Mouse (Mus musculus): ENCODE data around the gene Slc44a1. TPM values are rescaled to one million over a fixed set of nuclear protein-coding genes. Genes with fewer than 3 reads are reported as not detected.

Slc44a1 gene
- polyA plus RNA-seq, 1 experiment from 2014 or later: 4.8 TPM

- Histone ChIP-seq H3K36me3 (ENCODE audit: control insufficient read depth, insufficient read depth, low read length) (no peaks in the 10 kb centered on the region), H3K4me1 (ENCODE audit: control insufficient read depth, insufficient read depth, low read depth, low read length) (no peaks in the 10 kb centered on the region), H3K27me3 (replicated peaks; ENCODE audit: control insufficient read depth, insufficient read depth, low read length) (no peaks in the 10 kb centered on the region), H3K4me2 (ENCODE audit: low read length) (no peak overlapping the region), H3K4me3 (ENCODE audit: low read length) (no peak overlapping the region), H3K9me3 (ENCODE audit: control insufficient read depth, low read length) (no peaks in the 10 kb centered on the region), H3K9ac (ENCODE audit: low read depth, low read length) (no peak overlapping the region), H3K27ac (ENCODE audit: low read depth, low read length) (no peak overlapping the region)
- 91% methylated on average over 2 of the region's 2 CpGs for WGBS
- no peak for ATAC-seq
Observed at GRCm38 (mm10) chr4:53575558-53575957, 135.3 kb downstream of the Slc44a1 start.

- H3K9me3 ChIP-seq (ENCODE audit: control insufficient read depth, low read length): no peaks in the 10 kb centered on the region
- ATAC-seq: no peak
Observed at GRCm38 (mm10) chr4:53587676-53588075, 147.5 kb downstream of the Slc44a1 start.

GRCm38 (mm10) chr4:53588936-53589335 lies 148.7 kb downstream of the Slc44a1 start:
- H3K9ac ChIP-seq (ENCODE audit: low read depth, low read length): no peak overlapping the region
- H3K9me3 ChIP-seq (ENCODE audit: control insufficient read depth, low read length): no peaks in the 10 kb centered on the region
- no peak overlapping the region for H3K4me3 ChIP-seq (ENCODE audit: low read length)
- ATAC-seq: no peak
- no peaks in the 10 kb centered on the region for H3K27me3 ChIP-seq (replicated peaks; ENCODE audit: control insufficient read depth, insufficient read depth, low read length)
- H3K4me1 ChIP-seq (ENCODE audit: control insufficient read depth, insufficient read depth, low read depth, low read length): no peaks in the 10 kb centered on the region
- WGBS: 77% methylated on average over 1 of the region's 1 CpGs
- no peaks in the 10 kb centered on the region for H3K36me3 ChIP-seq (ENCODE audit: control insufficient read depth, insufficient read depth, low read length)
- no peak overlapping the region for H3K4me2 ChIP-seq (ENCODE audit: low read length)
- H3K27ac ChIP-seq (ENCODE audit: low read depth, low read length): no peak overlapping the region

More at GRCm38 (mm10) chr4:53587676-53588075, 147.5 kb downstream of the Slc44a1 start:
- H3K9ac ChIP-seq (ENCODE audit: low read depth, low read length): no peak overlapping the region
- H3K27ac ChIP-seq (ENCODE audit: low read depth, low read length): no peak overlapping the region
- no peak overlapping the region for H3K4me2 ChIP-seq (ENCODE audit: low read length)
- H3K36me3 ChIP-seq (ENCODE audit: control insufficient read depth, insufficient read depth, low read length): no peaks in the 10 kb centered on the region
- H3K4me3 ChIP-seq (ENCODE audit: low read length): no peak overlapping the region
- H3K4me1 ChIP-seq (ENCODE audit: control insufficient read depth, insufficient read depth, low read depth, low read length): no peaks in the 10 kb centered on the region
- no peaks in the 10 kb centered on the region for H3K27me3 ChIP-seq (replicated peaks; ENCODE audit: control insufficient read depth, insufficient read depth, low read length)

- H3K27ac ChIP-seq (ENCODE audit: low read depth, low read length): no peak overlapping the region
- 86% methylated on average over 4 of the region's 4 CpGs for WGBS
- no peak overlapping the region for H3K9ac ChIP-seq (ENCODE audit: low read depth, low read length)
- H3K27me3 ChIP-seq (replicated peaks; ENCODE audit: control insufficient read depth, insufficient read depth, low read length): no peaks in the 10 kb centered on the region
- no peaks in the 10 kb centered on the region for H3K36me3 ChIP-seq (ENCODE audit: control insufficient read depth, insufficient read depth, low read length)
- H3K4me1 ChIP-seq (ENCODE audit: control insufficient read depth, insufficient read depth, low read depth, low read length): no peaks in the 10 kb centered on the region
- no peak overlapping the region for H3K4me3 ChIP-seq (ENCODE audit: low read length)
- no peak for ATAC-seq
- no peak overlapping the region for H3K4me2 ChIP-seq (ENCODE audit: low read length)
- no peaks in the 10 kb centered on the region for H3K9me3 ChIP-seq (ENCODE audit: control insufficient read depth, low read length)
Observed at GRCm38 (mm10) chr4:53589466-53589865, 149.3 kb downstream of the Slc44a1 start.

GRCm38 (mm10) chr4:53590163-53590562 lies 149.9 kb downstream of the Slc44a1 start:
- Histone ChIP-seq H3K9me3 (ENCODE audit: control insufficient read depth, low read length) (no peaks in the 10 kb centered on the region), H3K4me1 (ENCODE audit: control insufficient read depth, insufficient read depth, low read depth, low read length) (no peaks in the 10 kb centered on the region), H3K9ac (ENCODE audit: low read depth, low read length) (no peak overlapping the region), H3K27ac (ENCODE audit: low read depth, low read length) (no peak overlapping the region), H3K4me3 (ENCODE audit: low read length) (no peak overlapping the region), H3K36me3 (ENCODE audit: control insufficient read depth, insufficient read depth, low read length) (no peaks in the 10 kb centered on the region), H3K4me2 (ENCODE audit: low read length) (no peak overlapping the region), H3K27me3 (replicated peaks; ENCODE audit: control insufficient read depth, insufficient read depth, low read length) (no peaks in the 10 kb centered on the region)
- no peak for ATAC-seq
- 75% methylated on average over 4 of the region's 4 CpGs for WGBS

GRCm38 (mm10) chr4:53590691-53591447 lies 150.7 kb downstream of the Slc44a1 start:
- no peak overlapping the region for H3K4me3 ChIP-seq (ENCODE audit: low read length)
- no peak overlapping the region for H3K9ac ChIP-seq (ENCODE audit: low read depth, low read length)
- no peaks in the 10 kb centered on the region for H3K9me3 ChIP-seq (ENCODE audit: control insufficient read depth, low read length)
- H3K36me3 ChIP-seq (ENCODE audit: control insufficient read depth, insufficient read depth, low read length): no peaks in the 10 kb centered on the region
- 91% methylated on average over 7 of the region's 7 CpGs for WGBS
- no peaks in the 10 kb centered on the region for H3K27me3 ChIP-seq (replicated peaks; ENCODE audit: control insufficient read depth, insufficient read depth, low read length)
- no peaks in the 10 kb centered on the region for H3K4me1 ChIP-seq (ENCODE audit: control insufficient read depth, insufficient read depth, low read depth, low read length)
- no peak overlapping the region for H3K27ac ChIP-seq (ENCODE audit: low read depth, low read length)
- ATAC-seq: no peak
- H3K4me2 ChIP-seq (ENCODE audit: low read length): no peak overlapping the region

GRCm38 (mm10) chr4:53591536-53591935 lies 151.3 kb downstream of the Slc44a1 start:
- H3K4me1 ChIP-seq (ENCODE audit: control insufficient read depth, insufficient read depth, low read depth, low read length): no peaks in the 10 kb centered on the region
- WGBS: 70% methylated on average over 11 of the region's 11 CpGs
- no peak overlapping the region for H3K4me2 ChIP-seq (ENCODE audit: low read length)
- H3K4me3 ChIP-seq (ENCODE audit: low read length): no peak overlapping the region
- H3K27me3 ChIP-seq (replicated peaks; ENCODE audit: control insufficient read depth, insufficient read depth, low read length): no peaks in the 10 kb centered on the region
- H3K36me3 ChIP-seq (ENCODE audit: control insufficient read depth, insufficient read depth, low read length): no peaks in the 10 kb centered on the region
- no peak overlapping the region for H3K9ac ChIP-seq (ENCODE audit: low read depth, low read length)
- no peak overlapping the region for H3K27ac ChIP-seq (ENCODE audit: low read depth, low read length)
- H3K9me3 ChIP-seq (ENCODE audit: control insufficient read depth, low read length): no peaks in the 10 kb centered on the region
- no peak for ATAC-seq

- Histone ChIP-seq H3K36me3 (ENCODE audit: control insufficient read depth, insufficient read depth, low read length) (no peaks in the 10 kb centered on the region), H3K4me2 (ENCODE audit: low read length) (no peak overlapping the region), H3K9ac (ENCODE audit: low read depth, low read length) (no peak overlapping the region), H3K4me3 (ENCODE audit: low read length) (no peak overlapping the region), H3K4me1 (ENCODE audit: control insufficient read depth, insufficient read depth, low read depth, low read length) (no peaks in the 10 kb centered on the region), H3K27me3 (replicated peaks; ENCODE audit: control insufficient read depth, insufficient read depth, low read length) (no peaks in the 10 kb centered on the region), H3K27ac (ENCODE audit: low read depth, low read length) (no peak overlapping the region), H3K9me3 (ENCODE audit: control insufficient read depth, low read length) (no peaks in the 10 kb centered on the region)
- no peak for ATAC-seq
- 53% methylated on average over 8 of the region's 8 CpGs for WGBS
Observed at GRCm38 (mm10) chr4:53591941-53592340, 151.7 kb downstream of the Slc44a1 start.

- Histone ChIP-seq H3K27ac (ENCODE audit: low read depth, low read length) (no peak overlapping the region), H3K27me3 (replicated peaks; ENCODE audit: control insufficient read depth, insufficient read depth, low read length) (no peaks in the 10 kb centered on the region), H3K9ac (ENCODE audit: low read depth, low read length) (no peak overlapping the region), H3K4me3 (ENCODE audit: low read length) (no peak overlapping the region), H3K4me1 (ENCODE audit: control insufficient read depth, insufficient read depth, low read depth, low read length) (no peaks in the 10 kb centered on the region), H3K4me2 (ENCODE audit: low read length) (no peak overlapping the region), H3K9me3 (ENCODE audit: control insufficient read depth, low read length) (no peaks in the 10 kb centered on the region), H3K36me3 (ENCODE audit: control insufficient read depth, insufficient read depth, low read length) (no peaks in the 10 kb centered on the region)
- ATAC-seq: no peak
- WGBS: 78% methylated on average over 9 of the region's 9 CpGs
Observed at GRCm38 (mm10) chr4:53592386-53592785, 152.2 kb downstream of the Slc44a1 start.

Measured in hindbrain, embryonic 16.5 days (tissue).